Mouse (Mus musculus) embryonic facial prominence, embryonic 11.5 days (tissue): Measurements from ENCODE around the gene 6330409D20Rik. TPM values are rescaled to one million over a fixed set of nuclear protein-coding genes. Genes with fewer than 3 reads are reported as not detected.

Experiments
- ATAC-seq: fragments of 200-750 bp; cut with Nextera tagmentation; replicated peaks from 2 replicates; pipeline ENCODE4 v1.8.0; 2017; ENCODE audit warnings: low read depth; ENCODE audit not compliant: insufficient number of reproducible peaks, low FRiP score, low TSS enrichment
- DNase-seq: peaks from one replicate; pipeline ENCODE4 v3.0.0-alpha.2; 2015; ENCODE audit warnings: low spot score
- H3K27ac ChIP-seq: fragments of 300-500 bp; sonication (generic); replicated peaks from 2 replicates; pipeline ENCODE4 v1.5.1; 2014; ENCODE audit warnings: mild to moderate bottlenecking, low read depth, low read length, control low read depth
- H3K27me3 ChIP-seq: fragments of 300-500 bp; sonication (generic); 2 replicates; pipeline ENCODE4 v1.6.1; 2014; ENCODE audit warnings: mild to moderate bottlenecking, low read length, moderate library complexity, mixed read lengths; ENCODE audit not compliant: control insufficient read depth, insufficient read depth
- H3K36me3 ChIP-seq: fragments of 300-500 bp; sonication (generic); replicated peaks from 2 replicates; pipeline ENCODE4 v1.6.1; 2014; ENCODE audit warnings: low read depth, mild to moderate bottlenecking, low read length, moderate library complexity, mixed read lengths; ENCODE audit not compliant: control insufficient read depth, insufficient read depth
- H3K4me1 ChIP-seq: fragments of 300-500 bp; sonication (generic); 2 replicates; pipeline ENCODE4 v1.6.1; 2014; ENCODE audit warnings: low read length, mixed read lengths; ENCODE audit not compliant: control insufficient read depth, insufficient read depth
- H3K4me2 ChIP-seq: fragments of 300-500 bp; sonication (generic); 2 replicates; pipeline ENCODE4 v1.6.1; 2014; ENCODE audit warnings: low read depth, mild to moderate bottlenecking, control low read depth, low read length, moderate library complexity
- H3K4me3 ChIP-seq: fragments of 300-500 bp; sonication (generic); 2 replicates; pipeline ENCODE4 v1.5.1; 2014; ENCODE audit warnings: low read depth, low read length, control low read depth
- H3K9ac ChIP-seq: fragments of 300-500 bp; sonication (generic); replicated peaks from 2 replicates; pipeline ENCODE4 v1.6.1; 2014; ENCODE audit warnings: mild to moderate bottlenecking, control low read depth, low read length
- H3K9me3 ChIP-seq: fragments of 300-500 bp; sonication (generic); replicated peaks from 2 replicates; pipeline ENCODE4 v1.6.1; 2016; ENCODE audit warnings: mild to moderate bottlenecking, low read length, inconsistent platforms, mixed read lengths; ENCODE audit not compliant: control insufficient read depth
- WGBS: fragments of 180-500 bp; shearing (Covaris S2); extraction: QIAGEN DNeasy Blood & Tissue Kit; methylation state at CpG from one replicate; pipeline ENCODE4 v1.1.7; 2014; 5-methylcytosine and 5-hydroxymethylcytosine counted together
- polyA plus RNA-seq: library from polyadenylated mRNA; unstranded; fragments of >200 nt; fragmentation: Nextera tagmentation; extraction: Ambion mirVana; gene quantifications from 2 replicates; pipeline ENCODE4 v1.2.1, GENCODE M21; 2014

6330409D20Rik gene
- polyA plus RNA-seq, 1 experiment from 2014 or later = 0.31 TPM

DNA sequence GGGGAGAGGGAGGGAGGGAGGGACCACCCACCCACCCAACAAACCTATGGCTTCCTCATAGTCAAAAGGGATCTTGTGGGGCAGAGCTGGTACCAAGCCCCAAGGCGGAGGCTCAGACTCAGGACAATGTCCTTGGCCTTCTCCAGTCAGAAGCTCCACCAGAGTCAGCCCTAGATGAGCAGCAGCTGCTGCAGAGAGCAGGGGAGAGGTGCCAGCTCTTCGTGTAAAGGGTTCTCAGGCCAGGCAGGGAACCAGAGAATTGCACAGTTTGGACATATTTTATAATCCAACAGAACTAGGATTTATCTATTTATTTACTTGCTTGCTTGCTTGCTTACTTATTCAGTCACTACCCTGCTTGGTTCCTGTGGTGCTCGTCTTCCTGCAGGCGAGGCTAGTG lies 1.5 kb downstream of the 6330409D20Rik start:
- H3K9me3 ChIP-seq = no peaks in the 10 kb centered on the region
- ATAC-seq (no peak), DNase-seq (no peak)
- peaks cover 12% of the 10 kb centered on the region for H3K4me1 ChIP-seq
- no peak overlapping the region for H3K4me3 ChIP-seq
- peaks cover 10% of the 10 kb centered on the region for H3K27me3 ChIP-seq
- H3K27ac ChIP-seq = no peak overlapping the region
- no peak overlapping the region for H3K9ac ChIP-seq
- WGBS = 84% methylated on average over 4 of the region's 4 CpGs
- H3K36me3 ChIP-seq = no peaks in the 10 kb centered on the region
- no peak overlapping the region for H3K4me2 ChIP-seq

GRCm38 (mm10) chr2:32737008-32737407 lies 3.8 kb downstream of the 6330409D20Rik start:
- Histone ChIP-seq H3K4me1 (peaks cover 12% of the 10 kb centered on the region), H3K9ac (no peak overlapping the region), H3K9me3 (no peaks in the 10 kb centered on the region), H3K27ac (no peak overlapping the region), H3K4me2 (no peak overlapping the region), H3K4me3 (no peak overlapping the region), H3K27me3 (peaks cover 10% of the 10 kb centered on the region), H3K36me3 (no peaks in the 10 kb centered on the region)
- WGBS = 59% methylated on average over 6 of the region's 6 CpGs
- no peak for DNase-seq
- no peak for ATAC-seq

DNA sequence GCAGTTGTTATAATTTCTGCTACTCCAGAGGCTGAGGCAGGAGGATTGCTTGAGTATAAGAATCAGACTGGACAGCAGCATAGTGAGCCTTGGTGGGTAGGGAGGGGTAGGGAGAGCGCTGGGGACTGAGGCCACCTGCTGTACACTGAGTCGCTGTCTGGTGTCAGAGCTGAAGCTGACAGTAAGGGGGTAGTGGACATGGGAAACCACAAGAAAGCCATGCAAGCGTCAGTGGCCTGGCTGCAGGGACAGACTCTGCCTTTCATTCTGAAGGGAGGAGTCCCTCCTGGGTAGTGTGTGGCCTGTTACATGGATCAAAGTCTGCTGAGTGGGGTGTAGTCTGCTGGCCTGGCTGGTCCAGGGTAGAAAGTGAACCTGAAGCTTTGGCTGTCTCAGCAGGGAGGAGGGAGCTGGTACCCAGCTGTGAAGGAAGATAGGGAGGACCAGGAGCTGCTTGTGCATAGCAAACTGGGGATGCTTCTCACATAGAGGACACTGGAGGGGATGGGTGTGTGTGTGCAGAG lies 4.4 kb downstream of the 6330409D20Rik start:
- no peaks in the 10 kb centered on the region for H3K36me3 ChIP-seq
- no peak overlapping the region for H3K9ac ChIP-seq
- no peak overlapping the region for H3K4me2 ChIP-seq
- no peaks in the 10 kb centered on the region for H3K9me3 ChIP-seq
- H3K4me1 ChIP-seq = peaks cover 10% of the 10 kb centered on the region
- H3K4me3 ChIP-seq = no peak overlapping the region
- no peak for DNase-seq
- peaks cover 6% of the 10 kb centered on the region for H3K27me3 ChIP-seq
- 63% methylated on average over 3 of the region's 3 CpGs for WGBS
- no peak overlapping the region for H3K27ac ChIP-seq
- no peak for ATAC-seq

DNA sequence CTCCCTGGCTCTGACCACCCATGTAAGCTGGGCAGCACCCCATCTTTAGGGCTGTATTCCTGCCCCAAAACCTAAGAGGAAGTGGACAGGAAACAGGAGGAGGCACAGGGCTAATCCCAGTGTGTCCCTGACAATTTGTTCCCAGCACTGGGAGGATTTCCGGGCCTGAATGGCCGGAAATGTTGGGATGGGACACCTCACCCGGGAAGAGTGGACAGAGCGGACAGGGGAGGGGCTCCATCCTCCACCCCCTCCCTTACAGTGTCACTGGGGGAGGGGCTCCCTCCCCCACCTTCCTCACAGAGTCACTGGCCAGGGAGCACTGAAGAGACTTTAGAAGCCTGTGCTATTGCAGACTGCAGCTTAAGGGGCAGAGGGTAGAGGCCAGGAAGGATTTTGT lies 5.9 kb downstream of the 6330409D20Rik start:
- DNase-seq = no peak
- Histone ChIP-seq H3K27me3 (no peaks in the 10 kb centered on the region), H3K9ac (no peak overlapping the region), H3K4me3 (no peak overlapping the region), H3K4me1 (peaks cover 11% of the 10 kb centered on the region), H3K4me2 (no peak overlapping the region), H3K27ac (no peak overlapping the region), H3K36me3 (no peaks in the 10 kb centered on the region), H3K9me3 (no peaks in the 10 kb centered on the region)
- 35% methylated on average over 4 of the region's 4 CpGs for WGBS
- ATAC-seq = no peak

DNA sequence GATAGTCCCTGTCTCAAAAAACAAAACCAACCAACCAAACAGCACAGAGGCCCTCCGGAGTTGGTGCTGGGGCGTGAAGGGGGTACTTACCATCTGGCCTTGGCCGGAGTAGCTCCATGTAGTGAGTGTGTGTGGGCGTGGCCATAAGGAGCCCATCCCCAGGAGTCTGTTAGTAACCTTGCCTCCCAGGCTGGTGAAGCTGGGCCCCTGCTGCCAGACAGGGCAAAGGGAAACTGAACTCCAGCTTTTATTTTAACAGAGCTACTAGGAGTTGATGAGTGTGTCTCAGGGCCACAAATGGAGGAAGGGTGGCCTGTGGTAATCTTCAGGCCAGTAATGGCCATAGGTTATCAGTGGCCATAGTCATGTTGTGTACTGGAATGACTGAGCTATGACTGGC lies 6.3 kb downstream of the 6330409D20Rik start:
- 38% methylated on average over 4 of the region's 4 CpGs for WGBS
- Histone ChIP-seq H3K27me3 (no peaks in the 10 kb centered on the region), H3K9ac (no peak overlapping the region), H3K27ac (no peak overlapping the region), H3K4me3 (no peak overlapping the region), H3K9me3 (no peaks in the 10 kb centered on the region), H3K4me2 (no peak overlapping the region), H3K36me3 (no peaks in the 10 kb centered on the region), H3K4me1 (peaks cover 11% of the 10 kb centered on the region)
- no peak for DNase-seq
- ATAC-seq = no peak; the same call in 1 of the 2 replicates

- H3K4me2 ChIP-seq = no peak overlapping the region
- H3K27me3 ChIP-seq = no peaks in the 10 kb centered on the region
- H3K4me3 ChIP-seq = no peak overlapping the region
- DNase-seq = no peak
- 64% methylated on average over 6 of the region's 6 CpGs for WGBS
- no peaks in the 10 kb centered on the region for H3K9me3 ChIP-seq
- ATAC-seq = no peak
- no peak overlapping the region for H3K27ac ChIP-seq
- peaks cover 16% of the 10 kb centered on the region for H3K4me1 ChIP-seq
- no peak overlapping the region for H3K9ac ChIP-seq
- no peaks in the 10 kb centered on the region for H3K36me3 ChIP-seq
Observed at GRCm38 (mm10) chr2:32732695-32733094, 8.1 kb downstream of the 6330409D20Rik start.

GRCm38 (mm10) chr2:32731911-32732310 lies 8.9 kb downstream of the 6330409D20Rik start:
- no peak for ATAC-seq
- WGBS = 54% methylated on average over 4 of the region's 4 CpGs
- H3K4me3 ChIP-seq = no peak overlapping the region
- H3K27me3 ChIP-seq = no peaks in the 10 kb centered on the region
- H3K36me3 ChIP-seq = no peaks in the 10 kb centered on the region
- no peak overlapping the region for H3K9ac ChIP-seq
- H3K4me2 ChIP-seq = no peak overlapping the region
- peaks cover 16% of the 10 kb centered on the region for H3K4me1 ChIP-seq
- DNase-seq = no peak
- H3K9me3 ChIP-seq = no peaks in the 10 kb centered on the region
- H3K27ac ChIP-seq = 0 out of 2 replicates have a peak overlapping the region, but pooled peaks have one; percentile 77

GRCm38 (mm10) chr2:32730854-32731253 lies 10.0 kb downstream of the 6330409D20Rik start:
- no peaks in the 10 kb centered on the region for H3K27me3 ChIP-seq
- H3K4me1 ChIP-seq = peaks cover 16% of the 10 kb centered on the region
- peak; percentile 24; the same call in 1 of the 2 replicates for ATAC-seq
- peak; percentile 92 for DNase-seq
- no peaks in the 10 kb centered on the region for H3K36me3 ChIP-seq
- no peaks in the 10 kb centered on the region for H3K9me3 ChIP-seq
- H3K4me3 ChIP-seq = no peak overlapping the region
- peak overlapping the region; percentile 35 for H3K4me2 ChIP-seq
- 19% methylated on average over 11 of the region's 11 CpGs for WGBS
- peak overlapping the region; percentile 18; the same call in 1 of the 2 replicates for H3K9ac ChIP-seq
- peak overlapping the region; percentile 77 for H3K27ac ChIP-seq
